Mouse (Mus musculus) limb, embryonic 12.5 days (tissue): ENCODE measurements at regions not wholly inside any gene's neighbourhood (a gene's known extent, or its start where the extent isn't known, plus 50 kb on each side); places are given as distances from the start of the nearest gene placed in this dataset.

Experiments used
- ATAC-seq: fragments of 200-750 bp; cut with Nextera tagmentation; 2 replicates; pipeline ENCODE4 v1.8.0; 2017; ENCODE audit warnings: low read depth, moderate TSS enrichment; ENCODE audit not compliant: insufficient number of reproducible peaks, insufficient read depth, low FRiP score, low TSS enrichment
- H3K27ac ChIP-seq: fragments of 300-500 bp; sonication (generic); 2 replicates; pipeline ENCODE4 v1.5.1; 2016; ENCODE audit warnings: mild to moderate bottlenecking, moderate library complexity
- H3K27me3 ChIP-seq: fragments of 300-500 bp; sonication (generic); 2 replicates; pipeline ENCODE4 v1.6.1; 2016; ENCODE audit warnings: mild to moderate bottlenecking, moderate library complexity
- H3K36me3 ChIP-seq: fragments of 300-500 bp; sonication (generic); 2 replicates; pipeline ENCODE4 v1.6.1; 2016; ENCODE audit warnings: mild to moderate bottlenecking, moderate library complexity
- H3K4me1 ChIP-seq: fragments of 300-500 bp; sonication (generic); replicated peaks from 2 replicates; pipeline ENCODE4 v1.6.1; 2016
- H3K4me2 ChIP-seq: fragments of 300-500 bp; sonication (generic); 2 replicates; pipeline ENCODE4 v1.6.1; 2016; ENCODE audit warnings: mild to moderate bottlenecking, moderate library complexity
- H3K4me3 ChIP-seq: fragments of 300-500 bp; sonication (generic); replicated peaks from 2 replicates; pipeline ENCODE4 v1.5.1; 2016; ENCODE audit warnings: mild to moderate bottlenecking
- H3K9ac ChIP-seq: fragments of 300-500 bp; sonication (generic); replicated peaks from 2 replicates; pipeline ENCODE4 v1.6.1; 2016; ENCODE audit warnings: mild to moderate bottlenecking, moderate library complexity
- H3K9me3 ChIP-seq: fragments of 300-500 bp; sonication (generic); 2 replicates; pipeline ENCODE4 v1.6.1; 2016; ENCODE audit warnings: mild to moderate bottlenecking, moderate library complexity
- WGBS: fragments of 180-500 bp; shearing (Covaris S2); methylation state at CpG from one replicate; pipeline ENCODE4 v1.1.7; 2016; 5-methylcytosine and 5-hydroxymethylcytosine counted together

- no peak for ATAC-seq
- Histone ChIP-seq H3K4me1 (peaks cover 37% of the 10 kb centered on the region), H3K36me3 (no peaks in the 10 kb centered on the region), H3K9me3 (no peaks in the 10 kb centered on the region), H3K27me3 (peaks cover 4% of the 10 kb centered on the region), H3K9ac (no peak overlapping the region), H3K4me3 (no peak overlapping the region), H3K27ac (0 out of 2 replicates have a peak overlapping the region, but pooled peaks have one; percentile 35), H3K4me2 (no peak overlapping the region)
- whole genome bisulfite sequencing, result 41% methylated on average over 12 of the region's 12 CpGs
Observed at GRCm38 (mm10) chr7:130008591-130009418, 417.1 kb downstream of the Wdr11 start.

- WGBS, result 81% methylated on average over 8 of the region's 8 CpGs
- Histone ChIP-seq H3K36me3 (no peaks in the 10 kb centered on the region), H3K9ac (no peak overlapping the region), H3K9me3 (no peaks in the 10 kb centered on the region), H3K4me2 (no peak overlapping the region), H3K4me3 (no peak overlapping the region), H3K27ac (no peak overlapping the region), H3K27me3 (peaks cover 4% of the 10 kb centered on the region), H3K4me1 (peaks cover 31% of the 10 kb centered on the region)
- no peak for ATAC-seq
Observed at GRCm38 (mm10) chr7:130012067-130012466, 420.4 kb downstream of the Wdr11 start.

- 84% methylated on average over 6 of the region's 6 CpGs for WGBS
- no peaks in the 10 kb centered on the region for H3K36me3 ChIP-seq
- H3K9ac ChIP-seq, result no peak overlapping the region
- H3K27ac ChIP-seq, result no peak overlapping the region
- H3K4me3 ChIP-seq, result no peak overlapping the region
- H3K27me3 ChIP-seq, result peaks cover 4% of the 10 kb centered on the region
- no peak for ATAC-seq
- no peak overlapping the region for H3K4me2 ChIP-seq
- H3K4me1 ChIP-seq, result peaks cover 32% of the 10 kb centered on the region
- no peaks in the 10 kb centered on the region for H3K9me3 ChIP-seq
Observed at GRCm38 (mm10) chr7:130013109-130013508, 421.4 kb downstream of the Wdr11 start.

- H3K4me3 ChIP-seq, result no peak overlapping the region
- H3K4me1 ChIP-seq, result peaks cover 32% of the 10 kb centered on the region
- H3K4me2 ChIP-seq, result no peak overlapping the region
- H3K27me3 ChIP-seq, result peaks cover 4% of the 10 kb centered on the region
- ATAC-seq, result no peak
- WGBS, result 73% methylated on average over 10 of the region's 10 CpGs
- H3K9ac ChIP-seq, result no peak overlapping the region
- H3K9me3 ChIP-seq, result no peaks in the 10 kb centered on the region
- H3K36me3 ChIP-seq, result no peaks in the 10 kb centered on the region
- 0 out of 2 replicates have a peak overlapping the region, but pooled peaks have one; percentile 37 for H3K27ac ChIP-seq
Observed at GRCm38 (mm10) chr7:130014609-130015008, 422.9 kb downstream of the Wdr11 start.

GRCm38 (mm10) chr7:130015375-130016014, 423.8 kb downstream of the Wdr11 start:
- H3K27me3 ChIP-seq, result peaks cover 4% of the 10 kb centered on the region; the same call in 1 of the 2 replicates
- ATAC-seq, result no peak
- no peaks in the 10 kb centered on the region for H3K9me3 ChIP-seq
- H3K4me1 ChIP-seq, result peaks cover 34% of the 10 kb centered on the region
- no peak overlapping the region for H3K4me3 ChIP-seq
- H3K4me2 ChIP-seq, result no peak overlapping the region
- no peaks in the 10 kb centered on the region for H3K36me3 ChIP-seq
- peak overlapping the region; percentile 64 for H3K27ac ChIP-seq
- H3K9ac ChIP-seq, result no peak overlapping the region
- WGBS, result 44% methylated on average over 5 of the region's 5 CpGs

- H3K27ac ChIP-seq, result peak overlapping the region; percentile 64
- H3K9me3 ChIP-seq, result no peaks in the 10 kb centered on the region
- H3K9ac ChIP-seq, result no peak overlapping the region
- H3K36me3 ChIP-seq, result no peaks in the 10 kb centered on the region
- 71% methylated on average over 17 of the region's 17 CpGs for WGBS
- H3K4me2 ChIP-seq, result no peak overlapping the region
- H3K4me3 ChIP-seq, result no peak overlapping the region
- H3K4me1 ChIP-seq, result peaks cover 34% of the 10 kb centered on the region
- no peak for ATAC-seq
- H3K27me3 ChIP-seq, result peaks cover 4% of the 10 kb centered on the region; the same call in 1 of the 2 replicates
Observed at GRCm38 (mm10) chr7:130016015-130016874, 424.6 kb downstream of the Wdr11 start.

- Histone ChIP-seq H3K4me2 (no peak overlapping the region), H3K9me3 (no peaks in the 10 kb centered on the region), H3K36me3 (no peaks in the 10 kb centered on the region), H3K9ac (no peak overlapping the region), H3K4me3 (no peak overlapping the region), H3K27ac (no peak overlapping the region), H3K4me1 (peaks cover 34% of the 10 kb centered on the region), H3K27me3 (no peaks in the 10 kb centered on the region)
- no peak for ATAC-seq
- 7% methylated on average over 4 of the region's 4 CpGs for WGBS
Observed at GRCm38 (mm10) chr7:130018891-130019290, 427.2 kb downstream of the Wdr11 start.

- Histone ChIP-seq H3K27me3 (no peaks in the 10 kb centered on the region), H3K27ac (no peak overlapping the region), H3K36me3 (no peaks in the 10 kb centered on the region), H3K9me3 (no peaks in the 10 kb centered on the region), H3K4me3 (no peak overlapping the region), H3K4me2 (no peak overlapping the region), H3K4me1 (peaks cover 4% of the 10 kb centered on the region; the same call in 1 of the 2 replicates), H3K9ac (no peak overlapping the region)
- no peak for ATAC-seq
Observed at GRCm38 (mm10) chr7:130028945-130029344, 437.3 kb downstream of the Wdr11 start.

- Histone ChIP-seq H3K4me1 (peaks cover 4% of the 10 kb centered on the region; the same call in 1 of the 2 replicates), H3K9me3 (no peaks in the 10 kb centered on the region), H3K4me3 (no peak overlapping the region), H3K9ac (no peak overlapping the region), H3K36me3 (no peaks in the 10 kb centered on the region), H3K27me3 (no peaks in the 10 kb centered on the region), H3K4me2 (no peak overlapping the region), H3K27ac (no peak overlapping the region)
- 93% methylated on average over 4 of the region's 4 CpGs for WGBS
- no peak for ATAC-seq
Observed at GRCm38 (mm10) chr7:130030711-130031110, 439.0 kb downstream of the Wdr11 start.

GRCm38 (mm10) chr7:130036235-130036634, 444.6 kb downstream of the Wdr11 start:
- no peaks in the 10 kb centered on the region for H3K9me3 ChIP-seq
- H3K4me2 ChIP-seq, result no peak overlapping the region
- H3K9ac ChIP-seq, result no peak overlapping the region
- no peak overlapping the region for H3K27ac ChIP-seq
- H3K36me3 ChIP-seq, result no peaks in the 10 kb centered on the region
- peaks cover 17% of the 10 kb centered on the region for H3K4me1 ChIP-seq
- H3K4me3 ChIP-seq, result no peak overlapping the region
- ATAC-seq, result no peak
- H3K27me3 ChIP-seq, result no peaks in the 10 kb centered on the region
- 67% methylated on average over 5 of the region's 5 CpGs for WGBS
